8 mouse cellular contexts compared by ENCODE assay signal in genomic region chr2:143547251-143548090, GRCm38 (mm10). TPM values are rescaled to one million over a fixed set of nuclear protein-coding genes. Genes with fewer than 3 reads are reported as not detected.
DNase-seq lines count a peak whose midpoint lies in the region; ATAC-seq lines count a peak whose summit lies in the region.
"Had no signal": no experiment of that assay in that cellular context is flagged by ENCODE, and none has a peak within 500 bp of the region (broad histone marks: within the 10 kb centered on the region; RNA-seq: fewer than 3 reads in every experiment).

No protein-coding gene starts in this region.

- H3K9me3 ChIP-seq in embryonic facial prominence, embryonic 12.5 days, result no peaks in the 10 kb centered on the region
- no peaks in the 10 kb centered on the region for H3K9me3 ChIP-seq in neural tube, embryonic 15.5 days (replicated peaks)

- 2% methylated on average over 32 of the region's 32 CpGs for WGBS in embryonic facial prominence, embryonic 12.5 days
- under 1% methylated on average over 32 of the region's 32 CpGs for WGBS in neural tube, embryonic 15.5 days

- peaks cover 11% of the 10 kb centered on the region; the same call in 1 of the 2 replicates for H3K4me1 ChIP-seq in embryonic facial prominence, embryonic 12.5 days
- H3K4me1 ChIP-seq in neural tube, embryonic 15.5 days, result peaks cover 17% of the 10 kb centered on the region

- peaks cover 48% of the 10 kb centered on the region for H3K27me3 ChIP-seq in embryonic facial prominence, embryonic 12.5 days
- H3K27me3 ChIP-seq in neural tube, embryonic 15.5 days (replicated peaks), result 0 out of 2 replicates have a peak, but pooled peaks cover 11% of the 10 kb centered on the region

- no peak overlapping the region for H3K9ac ChIP-seq in embryonic facial prominence, embryonic 12.5 days
- H3K9ac ChIP-seq in neural tube, embryonic 15.5 days (replicated peaks), result peak overlapping the region; percentile 69

- peak overlapping the region; percentile 47 for H3K4me3 ChIP-seq in embryonic facial prominence, embryonic 12.5 days
- H3K4me3 ChIP-seq in neural tube, embryonic 15.5 days (replicated peaks), result peak overlapping the region; percentile 60

- peak; percentile 55 to 62 for DNase-seq in cerebellum, adult 18-20 months
- peak; percentile 38 for DNase-seq in layer of hippocampus, adult 9-11 months
- no peak for DNase-seq in thymus, postnatal 14 days
- DNase-seq in heart, adult 18-20 months, result no peak
- no peak for DNase-seq in T-cell, adult 2 months (ENCODE audit: low spot score)

- no peaks in the 10 kb centered on the region for H3K36me3 ChIP-seq in embryonic facial prominence, embryonic 12.5 days
- H3K36me3 ChIP-seq in neural tube, embryonic 15.5 days, result no peaks in the 10 kb centered on the region

- H3K27ac ChIP-seq in embryonic facial prominence, embryonic 12.5 days, result no peak overlapping the region
- no peak overlapping the region for H3K27ac ChIP-seq in neural tube, embryonic 15.5 days (replicated peaks)

- peak overlapping the region; percentile 81; the same call in 1 of the 2 replicates for H3K4me2 ChIP-seq in embryonic facial prominence, embryonic 12.5 days (replicated peaks)
- peak overlapping the region; percentile 75 for H3K4me2 ChIP-seq in neural tube, embryonic 15.5 days

- ATAC-seq in embryonic facial prominence, embryonic 12.5 days (ENCODE audit: insufficient number of reproducible peaks, insufficient read depth, low FRiP score, low TSS enrichment), result no peak
- ATAC-seq in neural tube, embryonic 15.5 days (ENCODE audit: low FRiP score), result no peak

RNA-seq across cellular contexts. Expression of gene Pcsk2, which starts 1.5 kb away (rescaled TPM):
- polyA plus RNA-seq in embryonic facial prominence, embryonic 12.5 days (2016; fragmentation: Nextera tagmentation; extraction: Ambion mirVana), result 1.3 and 1.8 TPM in 2 replicates
- polyA plus RNA-seq in neural tube, embryonic 15.5 days (2015; fragmentation: Nextera tagmentation; extraction: Ambion mirVana), result 24.4 and 28.2 TPM in 2 replicates
- total RNA-seq in heart, adult 18-20 months (2021), result not detected
- polyA plus RNA-seq: spleen, adult 2 months had no signal

Comparison
In these comparisons a context has a peak if more than half of its experiments do, and no peak if none do; other contexts are left out.
1. DNase-seq: peak in cerebellum, adult 18-20 months (2 of 2) and layer of hippocampus, adult 9-11 months (single experiment); none in thymus, postnatal 14 days (single experiment), heart, adult 18-20 months (0 of 2) and T-cell, adult 2 months (single experiment).